Mouse (Mus musculus): Measurements from ENCODE around the gene Btbd6. TPM values are rescaled to one million over a fixed set of nuclear protein-coding genes. Genes with fewer than 3 reads are reported as not detected.

Btbd6 gene
- polyA plus RNA-seq, 1 experiment from 2014 or later, result 19.2 TPM

- WGBS, result 86% methylated on average over 4 of the region's 4 CpGs
- no peak overlapping the region for H3K4me2 ChIP-seq
- no peaks in the 10 kb centered on the region for H3K27me3 ChIP-seq (ENCODE audit: control insufficient read depth, insufficient read depth, low read length)
- H3K9ac ChIP-seq (ENCODE audit: low read length), result no peak overlapping the region
- no peak overlapping the region for H3K27ac ChIP-seq (ENCODE audit: low read depth, low read length)
- DNase-seq (ENCODE audit: low spot score, missing footprints), result no peak
- no peak overlapping the region for H3K4me3 ChIP-seq (ENCODE audit: low read depth, low read length)
- no peaks in the 10 kb centered on the region for H3K9me3 ChIP-seq (ENCODE audit: control insufficient read depth, low read length)
- no peak for ATAC-seq (ENCODE audit: low FRiP score)
- peaks cover 6% of the 10 kb centered on the region; the same call in 1 of the 2 replicates for H3K36me3 ChIP-seq (ENCODE audit: control insufficient read depth, insufficient read depth, low read length)
- H3K4me1 ChIP-seq (ENCODE audit: control insufficient read depth, insufficient read depth, low read length), result peaks cover 6% of the 10 kb centered on the region
These were observed 17.9 kb downstream of the Btbd6 start for GRCm38 (mm10) chr12:112994153-112994552.

- H3K4me2 ChIP-seq, result peak overlapping the region; percentile 89
- DNase-seq (ENCODE audit: low spot score, missing footprints) (peak; percentile 88), ATAC-seq (ENCODE audit: low FRiP score) (no peak)
- no peaks in the 10 kb centered on the region; the same call in 1 of the 2 replicates for H3K36me3 ChIP-seq (ENCODE audit: control insufficient read depth, insufficient read depth, low read length)
- no peaks in the 10 kb centered on the region for H3K9me3 ChIP-seq (ENCODE audit: control insufficient read depth, low read length)
- H3K4me3 ChIP-seq (ENCODE audit: low read depth, low read length), result peak overlapping the region; percentile 92
- no peaks in the 10 kb centered on the region for H3K27me3 ChIP-seq (ENCODE audit: control insufficient read depth, insufficient read depth, low read length)
- peak overlapping the region; percentile 90 for H3K9ac ChIP-seq (ENCODE audit: low read length)
- 2% methylated on average over 56 of the region's 56 CpGs for WGBS
- H3K27ac ChIP-seq (ENCODE audit: low read depth, low read length), result peak overlapping the region; percentile 87
- peaks cover 14% of the 10 kb centered on the region for H3K4me1 ChIP-seq (ENCODE audit: control insufficient read depth, insufficient read depth, low read length)
These were observed 23.4 kb downstream of the Btbd6 start for GRCm38 (mm10) chr12:112999569-113000293.

- Histone ChIP-seq H3K36me3 (ENCODE audit: control insufficient read depth, insufficient read depth, low read length) (no peaks in the 10 kb centered on the region; the same call in 1 of the 2 replicates), H3K4me2 (peak within 1 kb of the TSS; percentile 89), H3K9me3 (ENCODE audit: control insufficient read depth, low read length) (no peaks in the 10 kb centered on the region), H3K27ac (ENCODE audit: low read depth, low read length) (peak within 1 kb of the TSS; percentile 87), H3K9ac (ENCODE audit: low read length) (peak within 1 kb of the TSS; percentile 90), H3K4me1 (ENCODE audit: control insufficient read depth, insufficient read depth, low read length) (peaks cover 14% of the 10 kb centered on the region), H3K4me3 (ENCODE audit: low read depth, low read length) (peak within 1 kb of the TSS; percentile 92), H3K27me3 (ENCODE audit: control insufficient read depth, insufficient read depth, low read length) (no peaks in the 10 kb centered on the region)
- ATAC-seq (ENCODE audit: low FRiP score) (peak; percentile 99), DNase-seq (ENCODE audit: low spot score, missing footprints) (peak; percentile 99)
- under 1% methylated on average over 71 of the region's 96 CpGs for WGBS
These were observed 24.2 kb downstream of the Btbd6 start, which contains the start of gene Brf1 for GRCm38 (mm10) chr12:113000294-113001132. Gene Brf1 (minus strand): TSS chr12:113000704.

GRCm38 (mm10) chr12:113001133-113001474, 24.8 kb downstream of the Btbd6 start:
- Histone ChIP-seq H3K36me3 (ENCODE audit: control insufficient read depth, insufficient read depth, low read length) (no peaks in the 10 kb centered on the region), H3K4me2 (peak overlapping the region; percentile 89), H3K27me3 (ENCODE audit: control insufficient read depth, insufficient read depth, low read length) (no peaks in the 10 kb centered on the region), H3K27ac (ENCODE audit: low read depth, low read length) (peak overlapping the region; percentile 84), H3K9ac (ENCODE audit: low read length) (peak overlapping the region; percentile 61), H3K4me3 (ENCODE audit: low read depth, low read length) (peak overlapping the region; percentile 92), H3K4me1 (ENCODE audit: control insufficient read depth, insufficient read depth, low read length) (peaks cover 14% of the 10 kb centered on the region), H3K9me3 (ENCODE audit: control insufficient read depth, low read length) (no peaks in the 10 kb centered on the region)
- no peak for DNase-seq (ENCODE audit: low spot score, missing footprints)
- WGBS, result 6% methylated on average over 5 of the region's 5 CpGs
- ATAC-seq (ENCODE audit: low FRiP score), result no peak

- H3K9me3 ChIP-seq (ENCODE audit: control insufficient read depth, low read length), result no peaks in the 10 kb centered on the region
- no peak overlapping the region for H3K4me3 ChIP-seq (ENCODE audit: low read depth, low read length)
- DNase-seq (ENCODE audit: low spot score, missing footprints) (no peak), ATAC-seq (ENCODE audit: low FRiP score) (no peak)
- H3K27ac ChIP-seq (ENCODE audit: low read depth, low read length), result no peak overlapping the region
- no peak overlapping the region for H3K4me2 ChIP-seq
- peaks cover 14% of the 10 kb centered on the region for H3K4me1 ChIP-seq (ENCODE audit: control insufficient read depth, insufficient read depth, low read length)
- H3K9ac ChIP-seq (ENCODE audit: low read length), result no peak overlapping the region
- 43% methylated on average over 2 of the region's 2 CpGs for whole genome bisulfite sequencing
- no peaks in the 10 kb centered on the region for H3K27me3 ChIP-seq (ENCODE audit: control insufficient read depth, insufficient read depth, low read length)
- no peaks in the 10 kb centered on the region for H3K36me3 ChIP-seq (ENCODE audit: control insufficient read depth, insufficient read depth, low read length)
These were observed 26.4 kb downstream of the Btbd6 start for GRCm38 (mm10) chr12:113002667-113003066.

GRCm38 (mm10) chr12:113004011-113004410, 27.7 kb downstream of the Btbd6 start:
- Histone ChIP-seq H3K27ac (ENCODE audit: low read depth, low read length) (no peak overlapping the region), H3K36me3 (ENCODE audit: control insufficient read depth, insufficient read depth, low read length) (no peaks in the 10 kb centered on the region), H3K9ac (ENCODE audit: low read length) (no peak overlapping the region), H3K9me3 (ENCODE audit: control insufficient read depth, low read length) (no peaks in the 10 kb centered on the region), H3K27me3 (ENCODE audit: control insufficient read depth, insufficient read depth, low read length) (no peaks in the 10 kb centered on the region), H3K4me3 (ENCODE audit: low read depth, low read length) (no peak overlapping the region), H3K4me1 (ENCODE audit: control insufficient read depth, insufficient read depth, low read length) (peaks cover 9% of the 10 kb centered on the region), H3K4me2 (no peak overlapping the region)
- 80% methylated on average over 8 of the region's 8 CpGs for WGBS
- DNase-seq (ENCODE audit: low spot score, missing footprints), result no peak
- no peak for ATAC-seq (ENCODE audit: low FRiP score)

GRCm38 (mm10) chr12:113004993-113005392, 28.7 kb downstream of the Btbd6 start:
- Histone ChIP-seq H3K36me3 (ENCODE audit: control insufficient read depth, insufficient read depth, low read length) (no peaks in the 10 kb centered on the region), H3K4me1 (ENCODE audit: control insufficient read depth, insufficient read depth, low read length) (peaks cover 6% of the 10 kb centered on the region), H3K9ac (ENCODE audit: low read length) (no peak overlapping the region), H3K4me2 (no peak overlapping the region), H3K4me3 (ENCODE audit: low read depth, low read length) (no peak overlapping the region), H3K27ac (ENCODE audit: low read depth, low read length) (no peak overlapping the region), H3K27me3 (ENCODE audit: control insufficient read depth, insufficient read depth, low read length) (no peaks in the 10 kb centered on the region), H3K9me3 (ENCODE audit: control insufficient read depth, low read length) (no peaks in the 10 kb centered on the region)
- 31% methylated on average over 4 of the region's 4 CpGs for WGBS
- DNase-seq (ENCODE audit: low spot score, missing footprints) (no peak), ATAC-seq (ENCODE audit: low FRiP score) (no peak)

- WGBS, result 91% methylated on average over 6 of the region's 6 CpGs
- Histone ChIP-seq H3K4me2 (no peak overlapping the region), H3K27ac (ENCODE audit: low read depth, low read length) (no peak overlapping the region), H3K27me3 (ENCODE audit: control insufficient read depth, insufficient read depth, low read length) (no peaks in the 10 kb centered on the region), H3K4me3 (ENCODE audit: low read depth, low read length) (no peak overlapping the region), H3K4me1 (ENCODE audit: control insufficient read depth, insufficient read depth, low read length) (peaks cover 25% of the 10 kb centered on the region), H3K36me3 (ENCODE audit: control insufficient read depth, insufficient read depth, low read length) (no peaks in the 10 kb centered on the region), H3K9me3 (ENCODE audit: control insufficient read depth, low read length) (no peaks in the 10 kb centered on the region), H3K9ac (ENCODE audit: low read length) (no peak overlapping the region)
- DNase-seq (ENCODE audit: low spot score, missing footprints) (no peak), ATAC-seq (ENCODE audit: low FRiP score) (no peak)
These were observed 35.5 kb downstream of the Btbd6 start for GRCm38 (mm10) chr12:113011702-113012360.

All from midbrain, embryonic 11.5 days (tissue).